Mouse (Mus musculus): Measurements from ENCODE around the gene Efnb2. TPM values are rescaled to one million over a fixed set of nuclear protein-coding genes. Genes with fewer than 3 reads are reported as not detected.

Efnb2 gene
- polyA plus RNA-seq, 1 experiment from 2014 or later: 18.5 TPM

GRCm38 (mm10) chr8:8657692-8658355, 3.2 kb downstream of the Efnb2 start:
- Histone ChIP-seq H3K4me1 (ENCODE audit: control insufficient read depth, insufficient read depth, low read length) (peaks cover 29% of the 10 kb centered on the region), H3K9ac (ENCODE audit: low read depth, low read length) (peak overlapping the region; percentile 94; the same call in 1 of the 2 replicates), H3K27ac (ENCODE audit: low read depth, low read length) (no peak overlapping the region; the same call in 1 of the 2 replicates), H3K9me3 (replicated peaks; ENCODE audit: control insufficient read depth, low read length) (no peaks in the 10 kb centered on the region), H3K4me3 (ENCODE audit: low read depth, low read length) (peak overlapping the region; percentile 81), H3K4me2 (peak overlapping the region; percentile 91), H3K36me3 (ENCODE audit: control insufficient read depth, insufficient read depth, low read length) (no peaks in the 10 kb centered on the region), H3K27me3 (ENCODE audit: control insufficient read depth, insufficient read depth, low read length) (no peaks in the 10 kb centered on the region)
- ATAC-seq (replicated peaks; ENCODE audit: insufficient number of reproducible peaks, low FRiP score, low TSS enrichment): no peak
- WGBS (ENCODE audit: insufficient replicate concordance): 35% methylated on average over 5 of the region's 5 CpGs

GRCm38 (mm10) chr8:8656578-8657441, 4.2 kb downstream of the Efnb2 start:
- H3K27ac ChIP-seq (ENCODE audit: low read depth, low read length): no peak overlapping the region
- ATAC-seq (replicated peaks; ENCODE audit: insufficient number of reproducible peaks, low FRiP score, low TSS enrichment): no peak
- peak overlapping the region; percentile 54; the same call in 1 of the 2 replicates for H3K9ac ChIP-seq (ENCODE audit: low read depth, low read length)
- peak overlapping the region; percentile 91 for H3K4me2 ChIP-seq
- no peaks in the 10 kb centered on the region for H3K27me3 ChIP-seq (ENCODE audit: control insufficient read depth, insufficient read depth, low read length)
- peak overlapping the region; percentile 81 for H3K4me3 ChIP-seq (ENCODE audit: low read depth, low read length)
- peaks cover 34% of the 10 kb centered on the region for H3K4me1 ChIP-seq (ENCODE audit: control insufficient read depth, insufficient read depth, low read length)
- 12% methylated on average over 14 of the region's 14 CpGs for WGBS (ENCODE audit: insufficient replicate concordance)
- H3K9me3 ChIP-seq (replicated peaks; ENCODE audit: control insufficient read depth, low read length): no peaks in the 10 kb centered on the region
- no peaks in the 10 kb centered on the region for H3K36me3 ChIP-seq (ENCODE audit: control insufficient read depth, insufficient read depth, low read length)

GRCm38 (mm10) chr8:8655346-8656340, 5.4 kb downstream of the Efnb2 start:
- ATAC-seq (replicated peaks; ENCODE audit: insufficient number of reproducible peaks, low FRiP score, low TSS enrichment): no peak

GRCm38 (mm10) chr8:8653906-8654489, 7.0 kb downstream of the Efnb2 start:
- Histone ChIP-seq H3K4me2 (no peak overlapping the region), H3K4me1 (ENCODE audit: control insufficient read depth, insufficient read depth, low read length) (peaks cover 48% of the 10 kb centered on the region), H3K27ac (ENCODE audit: low read depth, low read length) (no peak overlapping the region), H3K27me3 (ENCODE audit: control insufficient read depth, insufficient read depth, low read length) (no peaks in the 10 kb centered on the region), H3K9ac (ENCODE audit: low read depth, low read length) (no peak overlapping the region), H3K9me3 (replicated peaks; ENCODE audit: control insufficient read depth, low read length) (no peaks in the 10 kb centered on the region), H3K4me3 (ENCODE audit: low read depth, low read length) (no peak overlapping the region), H3K36me3 (ENCODE audit: control insufficient read depth, insufficient read depth, low read length) (no peaks in the 10 kb centered on the region)
- WGBS (ENCODE audit: insufficient replicate concordance): 66% methylated on average over 12 of the region's 12 CpGs
- ATAC-seq (replicated peaks; ENCODE audit: insufficient number of reproducible peaks, low FRiP score, low TSS enrichment): no peak

More at GRCm38 (mm10) chr8:8655346-8656340, 5.4 kb downstream of the Efnb2 start:
- H3K27me3 ChIP-seq (ENCODE audit: control insufficient read depth, insufficient read depth, low read length): no peaks in the 10 kb centered on the region
- no peak overlapping the region for H3K27ac ChIP-seq (ENCODE audit: low read depth, low read length)
- H3K9me3 ChIP-seq (replicated peaks; ENCODE audit: control insufficient read depth, low read length): no peaks in the 10 kb centered on the region
- H3K36me3 ChIP-seq (ENCODE audit: control insufficient read depth, insufficient read depth, low read length): no peaks in the 10 kb centered on the region
- peak overlapping the region; percentile 91 for H3K4me2 ChIP-seq
- peaks cover 34% of the 10 kb centered on the region for H3K4me1 ChIP-seq (ENCODE audit: control insufficient read depth, insufficient read depth, low read length)
- peak overlapping the region; percentile 81 for H3K4me3 ChIP-seq (ENCODE audit: low read depth, low read length)
- WGBS (ENCODE audit: insufficient replicate concordance): 30% methylated on average over 24 of the region's 24 CpGs
- H3K9ac ChIP-seq (ENCODE audit: low read depth, low read length): no peak overlapping the region

GRCm38 (mm10) chr8:8653343-8653742, 7.7 kb downstream of the Efnb2 start:
- Histone ChIP-seq H3K27me3 (ENCODE audit: control insufficient read depth, insufficient read depth, low read length) (no peaks in the 10 kb centered on the region), H3K36me3 (ENCODE audit: control insufficient read depth, insufficient read depth, low read length) (no peaks in the 10 kb centered on the region), H3K4me2 (no peak overlapping the region), H3K4me1 (ENCODE audit: control insufficient read depth, insufficient read depth, low read length) (peaks cover 50% of the 10 kb centered on the region), H3K4me3 (ENCODE audit: low read depth, low read length) (no peak overlapping the region), H3K9me3 (replicated peaks; ENCODE audit: control insufficient read depth, low read length) (no peaks in the 10 kb centered on the region), H3K27ac (ENCODE audit: low read depth, low read length) (no peak overlapping the region), H3K9ac (ENCODE audit: low read depth, low read length) (no peak overlapping the region)
- no peak for ATAC-seq (replicated peaks; ENCODE audit: insufficient number of reproducible peaks, low FRiP score, low TSS enrichment)
- 64% methylated on average over 5 of the region's 5 CpGs for WGBS (ENCODE audit: insufficient replicate concordance)

- no peak for ATAC-seq (replicated peaks; ENCODE audit: insufficient number of reproducible peaks, low FRiP score, low TSS enrichment)
- Histone ChIP-seq H3K4me1 (ENCODE audit: control insufficient read depth, insufficient read depth, low read length) (peaks cover 50% of the 10 kb centered on the region), H3K9me3 (replicated peaks; ENCODE audit: control insufficient read depth, low read length) (no peaks in the 10 kb centered on the region), H3K27me3 (ENCODE audit: control insufficient read depth, insufficient read depth, low read length) (no peaks in the 10 kb centered on the region), H3K4me3 (ENCODE audit: low read depth, low read length) (no peak overlapping the region), H3K27ac (ENCODE audit: low read depth, low read length) (no peak overlapping the region), H3K36me3 (ENCODE audit: control insufficient read depth, insufficient read depth, low read length) (no peaks in the 10 kb centered on the region), H3K4me2 (no peak overlapping the region), H3K9ac (ENCODE audit: low read depth, low read length) (no peak overlapping the region)
- 87% methylated on average over 4 of the region's 4 CpGs for WGBS (ENCODE audit: insufficient replicate concordance)
These were observed 8.7 kb downstream of the Efnb2 start for GRCm38 (mm10) chr8:8652388-8652787.

- Histone ChIP-seq H3K36me3 (ENCODE audit: control insufficient read depth, insufficient read depth, low read length) (no peaks in the 10 kb centered on the region), H3K9me3 (replicated peaks; ENCODE audit: control insufficient read depth, low read length) (no peaks in the 10 kb centered on the region), H3K4me3 (ENCODE audit: low read depth, low read length) (no peak overlapping the region), H3K4me2 (no peak overlapping the region), H3K9ac (ENCODE audit: low read depth, low read length) (no peak overlapping the region), H3K27me3 (ENCODE audit: control insufficient read depth, insufficient read depth, low read length) (no peaks in the 10 kb centered on the region), H3K27ac (ENCODE audit: low read depth, low read length) (no peak overlapping the region), H3K4me1 (ENCODE audit: control insufficient read depth, insufficient read depth, low read length) (peaks cover 33% of the 10 kb centered on the region)
- no peak for ATAC-seq (replicated peaks; ENCODE audit: insufficient number of reproducible peaks, low FRiP score, low TSS enrichment)
- 60% methylated on average over 8 of the region's 8 CpGs for WGBS (ENCODE audit: insufficient replicate concordance)
These were observed 11.1 kb downstream of the Efnb2 start for GRCm38 (mm10) chr8:8649944-8650343.

GRCm38 (mm10) chr8:8649536-8649935, 11.5 kb downstream of the Efnb2 start:
- 84% methylated on average over 3 of the region's 3 CpGs for WGBS (ENCODE audit: insufficient replicate concordance)
- Histone ChIP-seq H3K27me3 (ENCODE audit: control insufficient read depth, insufficient read depth, low read length) (no peaks in the 10 kb centered on the region), H3K4me2 (no peak overlapping the region), H3K4me1 (ENCODE audit: control insufficient read depth, insufficient read depth, low read length) (peaks cover 31% of the 10 kb centered on the region), H3K36me3 (ENCODE audit: control insufficient read depth, insufficient read depth, low read length) (no peaks in the 10 kb centered on the region), H3K4me3 (ENCODE audit: low read depth, low read length) (no peak overlapping the region), H3K27ac (ENCODE audit: low read depth, low read length) (no peak overlapping the region), H3K9me3 (replicated peaks; ENCODE audit: control insufficient read depth, low read length) (no peaks in the 10 kb centered on the region), H3K9ac (ENCODE audit: low read depth, low read length) (no peak overlapping the region)
- ATAC-seq (replicated peaks; ENCODE audit: insufficient number of reproducible peaks, low FRiP score, low TSS enrichment): no peak

All from heart, embryonic 11.5 days (tissue).